Mouse (Mus musculus): ENCODE measurements around the gene Sox1.

Sox1 gene

GRCm38 (mm10) chr8:12389116-12389471, 6.0 kb upstream of the Sox1 start:
- in situ Hi-C loops (cut with MseI, MboI) = no loop called here

- in situ Hi-C loops (cut with MseI, MboI) = no loop called here
These were observed 5.1 kb upstream of the Sox1 start for GRCm38 (mm10) chr8:12389801-12390639.

- in situ Hi-C loops (cut with MseI, MboI) = no loop called here
These were observed 4.3 kb upstream of the Sox1 start for GRCm38 (mm10) chr8:12390640-12391365.

- in situ Hi-C loops (cut with MseI, MboI) = no loop called here
These were observed 3.5 kb upstream of the Sox1 start for GRCm38 (mm10) chr8:12391366-12392250.

GRCm38 (mm10) chr8:12392801-12393200, 2.3 kb upstream of the Sox1 start:
- in situ Hi-C loops (cut with MseI, MboI) = no loop called here

- in situ Hi-C loops (cut with MseI, MboI) = no loop called here
These were observed 602 bp upstream of the Sox1 start for GRCm38 (mm10) chr8:12394385-12395000.

GRCm38 (mm10) chr8:12396501-12397345, 1.6 kb downstream of the Sox1 start:
- in situ Hi-C loops (cut with MseI, MboI) = no loop called here

- in situ Hi-C loops (cut with MseI, MboI) = no loop called here
These were observed 2.3 kb downstream of the Sox1 start for GRCm38 (mm10) chr8:12397346-12397925.

- in situ Hi-C loops (cut with MseI, MboI) = no loop called here
These were observed 3.2 kb downstream of the Sox1 start for GRCm38 (mm10) chr8:12398011-12398945.

GRCm38 (mm10) chr8:12399421-12400205, 4.5 kb downstream of the Sox1 start:
- in situ Hi-C loops (cut with MseI, MboI) = no loop called here

GRCm38 (mm10) chr8:12400611-12401390, 5.7 kb downstream of the Sox1 start:
- in situ Hi-C loops (cut with MseI, MboI) = no loop called here

GRCm38 (mm10) chr8:12401391-12402270, 6.5 kb downstream of the Sox1 start:
- in situ Hi-C loops (cut with MseI, MboI) = no loop called here

- in situ Hi-C loops (cut with MseI, MboI) = no loop called here
These were observed 7.6 kb downstream of the Sox1 start for GRCm38 (mm10) chr8:12402709-12403108.

- in situ Hi-C loops (cut with MseI, MboI) = no loop called here
These were observed 12.9 kb downstream of the Sox1 start for GRCm38 (mm10) chr8:12408020-12408419.

GRCm38 (mm10) chr8:12409976-12410375, 14.9 kb downstream of the Sox1 start:
- in situ Hi-C loops (cut with MseI, MboI) = loop anchor here in 1 of 2 experiments (10.0 kb wide), 1 partner anchor 155 kb away; no protein-coding TSS in a partner anchor

- in situ Hi-C loops (cut with MseI, MboI) = loop anchor here in 1 of 2 experiments (10.0 kb wide), 1 partner anchor 148 kb away; no protein-coding TSS in a partner anchor
These were observed 22.0 kb downstream of the Sox1 start for GRCm38 (mm10) chr8:12417056-12417455.
